Mouse (Mus musculus): Measurements from ENCODE around the gene Filip1.

GRCm38 (mm10) chr9:79928092-79928491 lies 84.6 kb downstream of the Filip1 start:
- TF ChIP-seq GATA1 (IDR thresholded peaks at IDR 0.05; ENCODE audit: borderline replicate concordance, low read length) (no peak), FLI1 (IDR thresholded peaks at IDR 0.05; ENCODE audit: low read length) (no peak)
